Mouse (Mus musculus) kidney, embryonic 14.5 days (tissue): ENCODE data around the gene Hoxb4. TPM values are rescaled to one million over a fixed set of nuclear protein-coding genes. Genes with fewer than 3 reads are reported as not detected.
A peak's percentile ranks its signal among the peaks of the same experiment; 100 is the strongest.

Source experiments
- ATAC-seq: fragments of 200-750 bp; cut with Nextera tagmentation; 2 replicates; pipeline ENCODE4 v1.8.0; 2017; ENCODE audit warnings: moderate number of reproducible peaks, mild to moderate bottlenecking, moderate TSS enrichment, moderate library complexity; ENCODE audit not compliant: low FRiP score, low TSS enrichment
- H3K27ac ChIP-seq: fragments of 300-500 bp; sonication (generic); 2 replicates; pipeline ENCODE4 v1.5.1; 2014; ENCODE audit warnings: low read depth, mild to moderate bottlenecking, low read length, moderate library complexity, mixed read lengths
- H3K27me3 ChIP-seq: fragments of 300-500 bp; sonication (generic); 2 replicates; pipeline ENCODE4 v1.6.1; 2014; ENCODE audit warnings: mild to moderate bottlenecking, low read length; ENCODE audit not compliant: control insufficient read depth, insufficient read depth
- H3K36me3 ChIP-seq: fragments of 300-500 bp; sonication (generic); 2 replicates; pipeline ENCODE4 v1.6.1; 2014; ENCODE audit warnings: low read length, mixed read lengths; ENCODE audit not compliant: control insufficient read depth, insufficient read depth
- H3K4me1 ChIP-seq: fragments of 300-500 bp; sonication (generic); 2 replicates; pipeline ENCODE4 v1.6.1; 2014; ENCODE audit warnings: low read length, mixed read lengths; ENCODE audit not compliant: control insufficient read depth, insufficient read depth
- H3K4me2 ChIP-seq: fragments of 300-500 bp; sonication (generic); replicated peaks from 2 replicates; pipeline ENCODE4 v1.6.1; 2014; ENCODE audit warnings: low read depth, mild to moderate bottlenecking, low read length
- H3K4me3 ChIP-seq: fragments of 300-500 bp; sonication (generic); 2 replicates; pipeline ENCODE4 v1.5.1; 2014; ENCODE audit warnings: mild to moderate bottlenecking, low read length
- H3K9ac ChIP-seq: fragments of 300-500 bp; sonication (generic); 2 replicates; pipeline ENCODE4 v1.6.1; 2014; ENCODE audit warnings: low read depth, mild to moderate bottlenecking, low read length, moderate library complexity
- H3K9me3 ChIP-seq: fragments of 300-500 bp; sonication (generic); 2 replicates; pipeline ENCODE4 v1.6.1; 2016; ENCODE audit warnings: low read length; ENCODE audit not compliant: control insufficient read depth
- WGBS: fragments of 180-500 bp; shearing (Covaris S2); extraction: QIAGEN DNeasy Blood & Tissue Kit; methylation state at CpG from one replicate; pipeline ENCODE4 v1.1.7; 2014; 5-methylcytosine and 5-hydroxymethylcytosine counted together
- polyA plus RNA-seq: library from polyadenylated mRNA; unstranded; fragments of >200 nt; fragmentation: Nextera tagmentation; extraction: Ambion mirVana; gene quantifications from 2 replicates; pipeline ENCODE4 v1.2.1, GENCODE M21; 2014

Gene Hoxb4
- polyA plus RNA-seq, 1 experiment from 2014 or later: 4.2 TPM

GRCm38 (mm10) chr11:96315344-96315681 is 2.8 kb upstream of the Hoxb4 start:
- Histone ChIP-seq H3K4me3 (peak overlapping the region; percentile 53), H3K36me3 (peaks cover 4% of the 10 kb centered on the region; the same call in 1 of the 2 replicates), H3K9me3 (no peaks in the 10 kb centered on the region), H3K4me1 (peaks cover 43% of the 10 kb centered on the region), H3K27ac (peak overlapping the region; percentile 100), H3K4me2 (peak overlapping the region; percentile 95), H3K27me3 (no peaks in the 10 kb centered on the region), H3K9ac (peak overlapping the region; percentile 99)
- ATAC-seq: no peak
- WGBS: 8% methylated on average over 5 of the region's 5 CpGs

DNA sequence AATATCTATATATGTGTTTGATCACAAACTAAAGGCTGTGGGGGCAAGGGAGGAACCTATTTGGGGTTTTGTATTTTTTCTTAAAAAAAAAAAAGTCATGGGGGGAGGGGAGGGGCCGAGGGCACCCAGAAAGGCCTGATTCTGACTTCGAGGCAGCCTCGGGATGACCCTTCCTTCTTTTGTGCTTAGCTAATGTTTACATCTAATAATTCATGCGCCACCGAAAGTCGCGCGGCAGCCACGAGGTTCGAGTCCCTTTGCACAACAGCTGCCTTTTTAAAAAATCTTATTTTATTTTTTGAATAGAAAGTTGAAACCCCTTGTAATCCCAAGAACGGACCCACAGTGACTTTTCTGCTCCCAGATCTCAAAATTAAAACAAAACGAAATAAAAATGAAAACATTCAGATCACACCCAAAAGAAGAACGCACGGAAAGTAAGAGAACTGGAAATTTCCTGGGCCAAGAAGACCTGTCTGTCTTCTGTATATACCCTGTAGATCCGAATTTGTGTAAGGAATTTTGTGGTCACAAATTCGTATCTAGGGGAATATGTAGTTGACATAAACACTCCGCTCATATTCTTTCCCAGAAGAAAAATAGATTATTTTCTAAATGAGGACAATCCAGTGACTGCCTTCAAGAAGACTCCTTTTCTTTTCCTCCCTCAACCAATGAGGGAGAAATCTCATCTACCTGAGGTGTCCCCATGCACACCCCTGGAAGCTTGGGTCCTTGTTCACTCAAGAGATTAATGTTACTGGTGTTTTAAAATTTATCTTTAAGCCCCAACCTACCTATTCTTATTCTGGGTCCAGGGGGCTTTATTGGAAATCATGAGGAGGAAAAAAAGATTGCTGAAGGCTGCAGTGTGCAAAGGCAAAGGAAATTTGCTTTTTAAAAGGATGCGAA is 1.1 kb upstream of the Hoxb4 start:
- Histone ChIP-seq H3K4me2 (peak overlapping the region; percentile 95), H3K4me1 (peaks cover 49% of the 10 kb centered on the region), H3K27me3 (no peaks in the 10 kb centered on the region), H3K27ac (peak overlapping the region; percentile 100), H3K9me3 (no peaks in the 10 kb centered on the region), H3K36me3 (peaks cover 11% of the 10 kb centered on the region), H3K9ac (peak overlapping the region; percentile 99), H3K4me3 (peak overlapping the region; percentile 53)
- ATAC-seq: no peak
- 7% methylated on average over 18 of the region's 18 CpGs for WGBS

- Histone ChIP-seq H3K4me2 (peak overlapping the region; percentile 95), H3K36me3 (peaks cover 15% of the 10 kb centered on the region), H3K4me1 (peaks cover 58% of the 10 kb centered on the region), H3K27ac (peak overlapping the region; percentile 100), H3K4me3 (peak overlapping the region; percentile 53), H3K27me3 (no peaks in the 10 kb centered on the region), H3K9me3 (no peaks in the 10 kb centered on the region), H3K9ac (peak overlapping the region; percentile 99)
- WGBS: under 1% methylated on average over 45 of the region's 45 CpGs
- peak; percentile 64 for ATAC-seq
Observed at GRCm38 (mm10) chr11:96318368-96319070, 452 bp downstream of the Hoxb4 start.

GRCm38 (mm10) chr11:96319071-96319902 is 1.2 kb downstream of the Hoxb4 start:
- H3K27me3 ChIP-seq: no peaks in the 10 kb centered on the region
- H3K9me3 ChIP-seq: no peaks in the 10 kb centered on the region
- H3K4me3 ChIP-seq: peak overlapping the region; percentile 53
- peak overlapping the region; percentile 99 for H3K9ac ChIP-seq
- ATAC-seq: peak; percentile 84
- H3K27ac ChIP-seq: peak overlapping the region; percentile 100
- H3K36me3 ChIP-seq: peaks cover 15% of the 10 kb centered on the region
- H3K4me2 ChIP-seq: peak overlapping the region; percentile 95
- H3K4me1 ChIP-seq: peaks cover 59% of the 10 kb centered on the region
- 1% methylated on average over 30 of the region's 34 CpGs for WGBS

DNA sequence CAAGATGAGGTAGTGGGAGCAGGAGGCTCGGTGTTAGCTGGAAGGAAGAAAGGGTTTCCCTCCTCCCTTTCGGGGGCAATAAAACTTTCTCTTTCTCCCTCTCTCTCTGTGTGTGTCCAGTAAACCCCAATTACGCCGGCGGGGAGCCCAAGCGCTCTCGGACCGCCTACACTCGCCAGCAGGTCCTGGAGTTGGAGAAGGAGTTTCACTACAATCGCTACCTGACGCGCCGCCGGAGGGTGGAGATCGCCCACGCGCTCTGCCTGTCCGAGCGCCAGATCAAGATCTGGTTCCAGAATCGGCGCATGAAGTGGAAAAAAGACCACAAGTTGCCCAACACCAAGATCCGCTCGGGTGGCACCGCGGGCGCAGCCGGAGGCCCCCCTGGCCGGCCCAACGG is 1.8 kb downstream of the Hoxb4 start:
- Histone ChIP-seq H3K27ac (peak overlapping the region; percentile 100), H3K4me1 (peaks cover 65% of the 10 kb centered on the region), H3K4me2 (peak overlapping the region; percentile 95), H3K27me3 (no peaks in the 10 kb centered on the region), H3K9me3 (no peaks in the 10 kb centered on the region), H3K9ac (peak overlapping the region; percentile 99), H3K36me3 (peaks cover 15% of the 10 kb centered on the region), H3K4me3 (peak overlapping the region; percentile 53)
- under 1% methylated on average over 29 of the region's 29 CpGs for WGBS
- ATAC-seq: no peak

GRCm38 (mm10) chr11:96320688-96321087 is 2.6 kb downstream of the Hoxb4 start:
- peak overlapping the region; percentile 53 for H3K4me3 ChIP-seq
- no peaks in the 10 kb centered on the region for H3K27me3 ChIP-seq
- ATAC-seq: no peak
- peaks cover 66% of the 10 kb centered on the region for H3K4me1 ChIP-seq
- peak overlapping the region; percentile 99 for H3K9ac ChIP-seq
- peak overlapping the region; percentile 95 for H3K4me2 ChIP-seq
- H3K9me3 ChIP-seq: no peaks in the 10 kb centered on the region
- peaks cover 15% of the 10 kb centered on the region for H3K36me3 ChIP-seq
- WGBS: 11% methylated on average over 17 of the region's 17 CpGs
- peak overlapping the region; percentile 100 for H3K27ac ChIP-seq

- Histone ChIP-seq H3K4me2 (peak overlapping the region; percentile 95), H3K4me3 (peak overlapping the region; percentile 53), H3K36me3 (peaks cover 19% of the 10 kb centered on the region), H3K9ac (peak overlapping the region; percentile 99), H3K27me3 (no peaks in the 10 kb centered on the region), H3K4me1 (peaks cover 67% of the 10 kb centered on the region), H3K27ac (peak overlapping the region; percentile 100), H3K9me3 (no peaks in the 10 kb centered on the region)
- no peak for ATAC-seq
- WGBS: 19% methylated on average over 5 of the region's 5 CpGs
Observed at GRCm38 (mm10) chr11:96321846-96322245, 3.8 kb downstream of the Hoxb4 start.

GRCm38 (mm10) chr11:96322738-96323137 is 4.7 kb downstream of the Hoxb4 start:
- Histone ChIP-seq H3K4me3 (peak overlapping the region; percentile 53), H3K4me1 (peaks cover 74% of the 10 kb centered on the region), H3K4me2 (peak overlapping the region; percentile 95), H3K9me3 (no peaks in the 10 kb centered on the region), H3K9ac (peak overlapping the region; percentile 99), H3K27ac (peak overlapping the region; percentile 100), H3K36me3 (peaks cover 26% of the 10 kb centered on the region), H3K27me3 (no peaks in the 10 kb centered on the region)
- WGBS: 5% methylated on average over 6 of the region's 6 CpGs
- no peak for ATAC-seq
